Mouse (Mus musculus) small intestine, adult 2 months (tissue): Measurements from ENCODE around the gene Iqgap1. TPM values are rescaled to one million over a fixed set of nuclear protein-coding genes. Genes with fewer than 3 reads are reported as not detected.

Experiments used
- H3K27ac ChIP-seq: fragments of 200-500 bp; 2 replicates; pipeline ENCODE4 v1.5.1; 2012; ENCODE audit warnings: low read depth, low read length, control low read depth, inconsistent platforms; ENCODE audit not compliant: insufficient read depth
- H3K27me3 ChIP-seq: fragments of 200-500 bp; 2 replicates; pipeline ENCODE4 v1.6.1; 2012; ENCODE audit warnings: mild to moderate bottlenecking, moderate library complexity, low read length, inconsistent platforms; ENCODE audit not compliant: control insufficient read depth, insufficient read depth
- H3K36me3 ChIP-seq: fragments of 200-500 bp; 2 replicates; pipeline ENCODE4 v1.6.1; 2012; ENCODE audit warnings: mild to moderate bottlenecking, low read length, control low read depth, inconsistent platforms; ENCODE audit not compliant: control insufficient read depth, insufficient read depth
- H3K4me1 ChIP-seq: fragments of 200-500 bp; 2 replicates; pipeline ENCODE4 v1.6.1; 2012; ENCODE audit warnings: low read length, inconsistent platforms, mixed read lengths; ENCODE audit not compliant: control insufficient read depth, insufficient read depth, insufficient read length
- H3K4me3 ChIP-seq: fragments of 200-500 bp; 2 replicates; pipeline ENCODE4 v1.5.1; 2012; ENCODE audit warnings: low read depth, mild to moderate bottlenecking, control low read depth, inconsistent platforms, low read length, moderate library complexity
- CTCF ChIP-seq: fragments of 200-500 bp; IDR thresholded peaks from 2 replicates; pipeline ENCODE4 v1.5.1; 2012; ENCODE audit warnings: low read depth, mild to moderate bottlenecking, control low read depth, inconsistent platforms, low read length, moderate library complexity, mixed read lengths; ENCODE audit not compliant: insufficient replicate concordance, insufficient read length; ENCODE audit errors: extremely low read depth
- POLR2A ChIP-seq: fragments of 200-500 bp; IDR thresholded peaks from 2 replicates; pipeline ENCODE4 v1.6.1; 2012; ENCODE audit warnings: low read depth, mild to moderate bottlenecking, control low read depth, inconsistent platforms, low read length, moderate library complexity
- WGBS: fragments of 180-500 bp; shearing (Covaris S2); methylation state at CpG from one replicate; pipeline ENCODE4 v1.1.7; 2018; 5-methylcytosine and 5-hydroxymethylcytosine counted together
- polyA plus RNA-seq: library from polyadenylated mRNA; depleted of rRNA; stranded (reverse); fragments of >200 nt; gene quantifications from 2 replicates; pipeline ENCODE4 v1.2.3, GENCODE M21; 2012

Iqgap1 gene
- polyA plus RNA-seq, 1 experiment, result 28.9 TPM

- peaks cover 83% of the 10 kb centered on the region for H3K36me3 ChIP-seq
- 82% methylated on average over 11 of the region's 11 CpGs for WGBS
- no peaks in the 10 kb centered on the region for H3K4me1 ChIP-seq
- no peak for TF ChIP-seq CTCF
- no peak for TF ChIP-seq POLR2A
- no peaks in the 10 kb centered on the region for H3K27me3 ChIP-seq
- H3K27ac ChIP-seq, result no peak overlapping the region
- no peak overlapping the region for H3K4me3 ChIP-seq
These were observed 92.8 kb downstream of the Iqgap1 start for GRCm38 (mm10) chr7:80732986-80733385.

- WGBS, result 25% methylated on average over 8 of the region's 8 CpGs
- Histone ChIP-seq H3K4me3 (no peak overlapping the region), H3K27me3 (no peaks in the 10 kb centered on the region), H3K4me1 (no peaks in the 10 kb centered on the region), H3K27ac (no peak overlapping the region), H3K36me3 (peaks cover 82% of the 10 kb centered on the region)
- TF ChIP-seq POLR2A (no peak), CTCF (peak; percentile 98)
These were observed 96.1 kb downstream of the Iqgap1 start for GRCm38 (mm10) chr7:80729662-80730061.

- Histone ChIP-seq H3K27ac (no peak overlapping the region), H3K4me1 (no peaks in the 10 kb centered on the region), H3K27me3 (no peaks in the 10 kb centered on the region), H3K36me3 (peaks cover 85% of the 10 kb centered on the region), H3K4me3 (no peak overlapping the region)
- WGBS, result 85% methylated on average over 9 of the region's 9 CpGs
- TF ChIP-seq POLR2A (no peak), CTCF (no peak)
These were observed 104.7 kb downstream of the Iqgap1 start for GRCm38 (mm10) chr7:80721041-80721440.

DNA sequence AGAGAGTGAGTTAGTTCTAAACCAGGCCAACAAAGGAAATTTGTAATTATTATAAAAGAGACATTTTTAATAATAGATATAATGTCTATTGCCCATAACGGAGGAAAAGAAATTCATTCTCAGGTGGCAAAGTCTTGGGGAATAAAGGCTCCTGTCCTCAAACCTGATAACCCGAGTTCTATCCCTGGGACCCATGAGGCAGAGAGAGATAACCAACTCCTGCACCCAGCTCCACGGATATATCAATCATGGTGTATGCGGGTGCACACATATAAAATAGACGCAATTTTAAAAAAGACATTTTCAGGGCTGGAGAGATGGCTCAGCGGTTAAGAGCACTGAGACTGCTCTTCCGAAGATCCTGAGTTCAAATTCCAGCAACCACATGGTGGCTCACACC, 106.2 kb downstream of the Iqgap1 start:
- Histone ChIP-seq H3K36me3 (peaks cover 86% of the 10 kb centered on the region), H3K4me1 (no peaks in the 10 kb centered on the region), H3K27me3 (no peaks in the 10 kb centered on the region), H3K27ac (no peak overlapping the region), H3K4me3 (no peak overlapping the region)
- TF ChIP-seq CTCF (no peak), POLR2A (no peak)
- WGBS, result 94% methylated on average over 7 of the region's 7 CpGs

DNA sequence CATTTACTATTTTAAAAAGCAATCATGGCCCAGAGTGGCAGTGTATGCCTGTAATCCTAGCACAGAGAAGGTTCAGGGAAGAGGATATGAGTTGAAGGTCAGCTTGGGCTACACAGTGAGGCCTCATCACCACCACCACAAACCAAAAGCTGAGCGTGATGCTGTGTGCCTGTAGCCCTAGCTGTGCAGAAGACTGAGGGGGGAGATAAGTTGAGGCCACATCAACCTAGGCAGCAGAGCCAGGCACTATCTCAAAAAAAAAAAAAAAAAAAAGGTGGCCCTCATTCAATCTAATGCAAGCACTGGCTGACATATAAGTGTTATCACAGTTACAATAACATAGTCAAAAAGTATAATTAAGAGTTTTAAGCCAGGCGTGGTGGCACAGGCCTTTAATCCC, 106.7 kb downstream of the Iqgap1 start:
- Histone ChIP-seq H3K27me3 (no peaks in the 10 kb centered on the region), H3K27ac (no peak overlapping the region), H3K4me1 (no peaks in the 10 kb centered on the region), H3K36me3 (peaks cover 84% of the 10 kb centered on the region), H3K4me3 (no peak overlapping the region)
- no peak for TF ChIP-seq POLR2A
- no peak for TF ChIP-seq CTCF
- WGBS, result 93% methylated on average over 2 of the region's 2 CpGs

DNA sequence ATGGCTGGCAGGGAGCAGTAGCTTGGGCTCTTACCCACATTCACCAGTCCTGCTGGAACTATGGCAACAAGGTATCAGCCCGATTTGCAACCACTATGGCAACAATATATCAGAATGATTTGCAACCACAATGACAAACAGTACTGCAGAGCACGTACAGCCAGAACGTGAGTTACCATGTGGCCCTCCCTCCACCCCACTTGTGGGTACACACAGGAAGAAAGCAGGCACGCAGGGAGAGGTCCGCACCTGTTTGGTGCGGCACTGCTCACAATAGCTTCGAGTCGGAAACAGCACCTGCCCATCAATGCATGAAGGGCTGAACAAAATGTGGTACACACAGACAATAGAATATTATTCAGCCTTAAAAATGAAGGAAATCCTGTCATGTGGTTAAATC, 107.3 kb downstream of the Iqgap1 start:
- Histone ChIP-seq H3K4me1 (no peaks in the 10 kb centered on the region), H3K27ac (no peak overlapping the region), H3K36me3 (peaks cover 83% of the 10 kb centered on the region), H3K4me3 (no peak overlapping the region), H3K27me3 (no peaks in the 10 kb centered on the region)
- WGBS, result 85% methylated on average over 8 of the region's 8 CpGs
- no peak for TF ChIP-seq CTCF
- TF ChIP-seq POLR2A, result no peak

- Histone ChIP-seq H3K27me3 (no peaks in the 10 kb centered on the region), H3K4me1 (no peaks in the 10 kb centered on the region), H3K4me3 (no peak overlapping the region), H3K27ac (no peak overlapping the region), H3K36me3 (peaks cover 79% of the 10 kb centered on the region)
- no peak for TF ChIP-seq POLR2A
- no peak for TF ChIP-seq CTCF
- 84% methylated on average over 9 of the region's 9 CpGs for WGBS
These were observed 109.0 kb downstream of the Iqgap1 start for GRCm38 (mm10) chr7:80716758-80717157.

DNA sequence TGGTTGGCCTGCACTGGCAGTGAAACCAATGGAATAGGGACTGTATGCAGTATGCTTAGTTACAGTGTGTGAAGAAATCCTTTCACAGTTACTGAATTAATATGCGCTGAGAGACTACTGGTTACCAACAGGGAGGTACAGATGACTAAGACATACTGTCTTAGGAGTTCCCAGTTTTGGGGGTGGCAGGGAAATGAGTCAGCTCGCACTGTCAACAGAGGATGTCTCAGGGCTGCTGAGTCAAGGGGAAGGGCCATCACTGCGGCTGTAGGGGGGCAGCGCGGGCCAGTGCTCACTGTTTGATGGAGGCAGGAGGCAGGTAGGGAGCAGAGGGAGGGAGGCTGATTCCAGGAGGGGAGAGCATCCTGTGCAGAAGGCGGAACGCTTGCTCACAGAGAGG, 110.5 kb downstream of the Iqgap1 start:
- peaks cover 69% of the 10 kb centered on the region for H3K36me3 ChIP-seq
- H3K4me1 ChIP-seq, result no peaks in the 10 kb centered on the region
- 89% methylated on average over 7 of the region's 7 CpGs for WGBS
- TF ChIP-seq POLR2A (no peak), CTCF (no peak)
- no peaks in the 10 kb centered on the region for H3K27me3 ChIP-seq
- no peak overlapping the region for H3K27ac ChIP-seq
- no peak overlapping the region for H3K4me3 ChIP-seq
